Mouse (Mus musculus): Measurements from ENCODE around the gene Pask.

DNA sequence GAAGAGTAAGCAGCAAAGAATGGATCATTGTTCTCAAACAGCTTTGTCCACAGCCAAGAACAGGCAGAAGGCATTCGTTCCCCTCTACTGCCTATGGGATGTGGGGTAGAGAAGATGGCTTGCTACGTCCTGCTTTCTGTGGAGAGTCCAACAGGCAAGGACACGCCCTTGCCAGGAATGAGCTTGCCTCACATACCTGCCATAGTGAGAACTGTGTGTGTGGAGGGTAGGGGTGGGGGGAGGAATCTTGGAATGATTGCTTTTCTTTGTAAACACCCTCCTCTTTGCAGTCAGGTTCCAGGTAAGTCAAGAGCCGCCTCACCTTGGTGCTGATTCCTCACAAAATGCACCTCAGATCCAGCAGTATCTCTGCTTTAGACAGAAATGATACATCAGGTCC lies 43.5 kb downstream of the Pask start:
- no peak for TF ChIP-seq CTCF (IDR thresholded peaks at IDR 0.05; ENCODE audit: borderline replicate concordance, control insufficient read depth, extremely low read depth, insufficient read depth, low read length, poor library complexity)
- TF ChIP-seq POLR2A (IDR thresholded peaks at IDR 0.05; ENCODE audit: control insufficient read depth, extremely low read depth, insufficient read depth, low read length, poor library complexity), result no peak
